Mouse (Mus musculus) embryonic facial prominence, embryonic 11.5 days (tissue): Measurements from ENCODE around the gene Cant1. TPM values are rescaled to one million over a fixed set of nuclear protein-coding genes. Genes with fewer than 3 reads are reported as not detected.
A peak's percentile ranks its signal among the peaks of the same experiment; 100 is the strongest.

ENCODE experiments used
- ATAC-seq: fragments of 200-750 bp; cut with Nextera tagmentation; replicated peaks from 2 replicates; pipeline ENCODE4 v1.8.0; 2017; ENCODE audit warnings: low read depth; ENCODE audit not compliant: insufficient number of reproducible peaks, low FRiP score, low TSS enrichment
- DNase-seq: peaks from one replicate; pipeline ENCODE4 v3.0.0-alpha.2; 2015; ENCODE audit warnings: low spot score
- H3K27ac ChIP-seq: fragments of 300-500 bp; sonication (generic); replicated peaks from 2 replicates; pipeline ENCODE4 v1.5.1; 2014; ENCODE audit warnings: mild to moderate bottlenecking, low read depth, low read length, control low read depth
- H3K27me3 ChIP-seq: fragments of 300-500 bp; sonication (generic); 2 replicates; pipeline ENCODE4 v1.6.1; 2014; ENCODE audit warnings: mild to moderate bottlenecking, low read length, moderate library complexity, mixed read lengths; ENCODE audit not compliant: control insufficient read depth, insufficient read depth
- H3K36me3 ChIP-seq: fragments of 300-500 bp; sonication (generic); replicated peaks from 2 replicates; pipeline ENCODE4 v1.6.1; 2014; ENCODE audit warnings: low read depth, mild to moderate bottlenecking, low read length, moderate library complexity, mixed read lengths; ENCODE audit not compliant: control insufficient read depth, insufficient read depth
- H3K4me1 ChIP-seq: fragments of 300-500 bp; sonication (generic); 2 replicates; pipeline ENCODE4 v1.6.1; 2014; ENCODE audit warnings: low read length, mixed read lengths; ENCODE audit not compliant: control insufficient read depth, insufficient read depth
- H3K4me2 ChIP-seq: fragments of 300-500 bp; sonication (generic); 2 replicates; pipeline ENCODE4 v1.6.1; 2014; ENCODE audit warnings: low read depth, mild to moderate bottlenecking, control low read depth, low read length, moderate library complexity
- H3K4me3 ChIP-seq: fragments of 300-500 bp; sonication (generic); 2 replicates; pipeline ENCODE4 v1.5.1; 2014; ENCODE audit warnings: low read depth, low read length, control low read depth
- H3K9ac ChIP-seq: fragments of 300-500 bp; sonication (generic); replicated peaks from 2 replicates; pipeline ENCODE4 v1.6.1; 2014; ENCODE audit warnings: mild to moderate bottlenecking, control low read depth, low read length
- H3K9me3 ChIP-seq: fragments of 300-500 bp; sonication (generic); replicated peaks from 2 replicates; pipeline ENCODE4 v1.6.1; 2016; ENCODE audit warnings: mild to moderate bottlenecking, low read length, inconsistent platforms, mixed read lengths; ENCODE audit not compliant: control insufficient read depth
- WGBS: fragments of 180-500 bp; shearing (Covaris S2); extraction: QIAGEN DNeasy Blood & Tissue Kit; methylation state at CpG from one replicate; pipeline ENCODE4 v1.1.7; 2014; 5-methylcytosine and 5-hydroxymethylcytosine counted together
- polyA plus RNA-seq: library from polyadenylated mRNA; unstranded; fragments of >200 nt; fragmentation: Nextera tagmentation; extraction: Ambion mirVana; gene quantifications from 2 replicates; pipeline ENCODE4 v1.2.1, GENCODE M21; 2014

Gene Cant1
- polyA plus RNA-seq, 1 experiment from 2014 or later = 19.5 TPM

DNA sequence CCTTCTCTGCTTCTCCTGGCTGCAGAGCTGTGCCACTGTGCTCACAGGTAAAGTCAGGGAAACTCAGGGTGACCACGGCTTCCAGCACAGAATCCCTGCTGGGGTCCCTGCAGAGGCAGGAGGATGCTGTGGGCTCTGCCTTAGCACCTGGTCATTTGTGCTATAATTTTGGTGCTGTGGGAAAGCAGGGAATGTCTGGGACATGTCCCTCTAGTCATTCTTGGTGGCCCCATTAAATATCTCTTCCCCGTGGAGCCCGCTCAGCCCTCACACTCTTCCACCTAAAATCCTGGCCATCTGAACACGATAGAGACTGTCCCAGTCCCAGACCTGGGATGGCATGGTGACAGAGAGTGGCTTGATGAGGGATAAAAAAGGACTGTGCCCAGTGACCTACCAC is 54.9 kb downstream of the Cant1 start:
- no peaks in the 10 kb centered on the region for H3K9me3 ChIP-seq
- peaks cover 24% of the 10 kb centered on the region for H3K4me1 ChIP-seq
- no peaks in the 10 kb centered on the region for H3K36me3 ChIP-seq
- WGBS = 82% methylated on average over 4 of the region's 4 CpGs
- no peak overlapping the region for H3K4me3 ChIP-seq
- H3K4me2 ChIP-seq = no peak overlapping the region
- no peak for ATAC-seq
- H3K27ac ChIP-seq = peak overlapping the region; percentile 90
- no peak overlapping the region for H3K9ac ChIP-seq
- no peak for DNase-seq
- no peaks in the 10 kb centered on the region for H3K27me3 ChIP-seq

DNA sequence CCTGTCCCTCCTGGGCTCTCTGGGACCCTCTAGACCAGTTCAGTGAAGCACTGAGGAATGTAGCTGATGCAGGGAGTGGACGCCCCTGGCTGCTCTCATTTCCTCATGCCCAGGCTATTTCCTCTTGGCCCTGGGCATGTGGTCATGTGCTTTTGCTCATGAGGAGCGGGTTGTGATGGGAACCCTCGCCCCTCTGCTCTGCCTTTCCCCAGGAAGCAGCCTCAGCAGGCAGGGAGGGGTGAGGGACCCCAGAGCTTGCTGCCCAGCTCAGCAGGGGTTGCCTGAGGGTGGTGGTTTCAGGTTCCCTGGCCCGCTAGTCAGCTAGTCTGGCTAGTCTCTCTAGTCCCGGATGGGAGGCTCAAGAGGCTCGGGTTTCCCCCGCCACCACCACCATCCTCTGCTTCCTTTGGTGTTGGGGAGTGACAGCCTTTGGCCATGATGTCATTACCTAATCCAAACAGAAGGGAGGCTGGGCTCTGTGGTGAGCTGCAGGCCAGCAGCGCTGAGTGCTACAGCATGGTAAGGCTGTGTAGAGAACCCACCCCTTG is 55.8 kb downstream of the Cant1 start:
- Histone ChIP-seq H3K4me3 (no peak overlapping the region), H3K4me1 (peaks cover 24% of the 10 kb centered on the region), H3K4me2 (peak overlapping the region; percentile 32), H3K27me3 (no peaks in the 10 kb centered on the region), H3K27ac (peak overlapping the region; percentile 90), H3K36me3 (no peaks in the 10 kb centered on the region), H3K9ac (peak overlapping the region; percentile 30; the same call in 1 of the 2 replicates), H3K9me3 (no peaks in the 10 kb centered on the region)
- peak; percentile 79 for ATAC-seq
- WGBS = 4% methylated on average over 8 of the region's 8 CpGs
- peak; percentile 90 for DNase-seq

DNA sequence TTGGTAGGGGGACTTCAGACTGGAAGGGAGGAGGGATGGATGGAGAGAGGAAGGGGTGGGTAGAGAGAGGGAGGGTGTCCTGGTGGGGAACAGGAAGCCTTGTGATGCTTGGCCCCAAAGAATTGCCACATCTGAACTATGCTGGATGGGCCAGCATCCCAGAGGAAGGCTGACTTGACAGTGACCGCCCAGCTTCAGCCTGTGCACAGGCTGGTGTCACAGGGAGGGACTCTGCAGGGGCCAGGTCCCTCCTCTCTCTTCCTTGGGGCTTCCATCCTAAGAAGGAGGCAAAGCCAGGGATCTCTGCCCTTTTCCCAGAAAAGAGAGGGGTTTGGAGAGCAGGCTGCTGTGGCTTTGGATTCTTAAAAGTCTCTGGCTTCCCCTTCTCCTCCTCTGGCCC is 56.4 kb downstream of the Cant1 start:
- Histone ChIP-seq H3K27me3 (no peaks in the 10 kb centered on the region), H3K4me1 (peaks cover 24% of the 10 kb centered on the region), H3K9me3 (no peaks in the 10 kb centered on the region), H3K36me3 (no peaks in the 10 kb centered on the region), H3K4me3 (no peak overlapping the region), H3K4me2 (peak overlapping the region; percentile 32), H3K9ac (peak overlapping the region; percentile 48; the same call in 1 of the 2 replicates), H3K27ac (peak overlapping the region; percentile 89)
- ATAC-seq = no peak
- 63% methylated on average over 1 of the region's 1 CpGs for WGBS
- DNase-seq = no peak

- no peaks in the 10 kb centered on the region for H3K27me3 ChIP-seq
- 63% methylated on average over 10 of the region's 10 CpGs for WGBS
- no peak for DNase-seq
- no peak overlapping the region for H3K4me2 ChIP-seq
- no peaks in the 10 kb centered on the region for H3K9me3 ChIP-seq
- ATAC-seq = no peak
- no peak overlapping the region for H3K27ac ChIP-seq
- H3K4me3 ChIP-seq = no peak overlapping the region
- peaks cover 21% of the 10 kb centered on the region for H3K4me1 ChIP-seq
- H3K36me3 ChIP-seq = no peaks in the 10 kb centered on the region
- no peak overlapping the region for H3K9ac ChIP-seq
Observed at GRCm38 (mm10) chr11:118360907-118361341, 58.0 kb downstream of the Cant1 start.

DNA sequence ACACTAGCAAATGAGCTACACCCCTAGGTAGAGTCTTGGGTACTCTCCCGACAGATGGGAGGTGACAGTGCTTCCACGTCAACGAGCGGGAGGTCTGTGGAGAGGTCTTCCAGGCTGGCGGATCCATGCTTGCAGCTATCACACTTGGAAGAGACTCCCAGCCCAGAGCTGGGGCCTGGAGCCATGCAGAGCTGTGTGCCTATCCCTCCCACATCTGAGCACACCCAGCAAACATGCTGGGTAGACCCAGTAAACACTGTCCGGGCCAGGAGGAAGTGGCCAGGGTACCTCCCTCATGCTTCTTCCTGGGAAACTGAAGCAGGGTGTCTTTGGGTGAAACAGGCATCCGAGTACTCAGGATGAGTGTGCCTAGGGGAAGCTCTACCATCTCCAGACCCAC is 58.4 kb downstream of the Cant1 start:
- no peak for ATAC-seq
- WGBS = 75% methylated on average over 7 of the region's 7 CpGs
- H3K9ac ChIP-seq = no peak overlapping the region
- H3K9me3 ChIP-seq = no peaks in the 10 kb centered on the region
- no peak overlapping the region for H3K27ac ChIP-seq
- H3K4me2 ChIP-seq = no peak overlapping the region
- H3K4me1 ChIP-seq = peaks cover 22% of the 10 kb centered on the region
- H3K4me3 ChIP-seq = no peak overlapping the region
- H3K36me3 ChIP-seq = no peaks in the 10 kb centered on the region
- no peaks in the 10 kb centered on the region for H3K27me3 ChIP-seq
- no peak for DNase-seq

Other genes with a start within 250 kb of the Cant1 start
- 10.3 and 11.4 TPM in 2 replicates for gene Cyth1, start 170.5 kb downstream of the Cant1 start, polyA plus RNA-seq
- 8.1 and 10.4 TPM in 2 replicates for gene Usp36, start 128.8 kb downstream of the Cant1 start, polyA plus RNA-seq
- 0.21 and 0.76 TPM in 2 replicates for gene Cep295nl, start 76.6 kb downstream of the Cant1 start, polyA plus RNA-seq
- gene Timp2, start 63.3 kb downstream of the Cant1 start, polyA plus RNA-seq = 73.2 and 75.7 TPM in 2 replicates
- gene Lgals3bp, start 17.0 kb downstream of the Cant1 start, polyA plus RNA-seq = 1.0 and 1.7 TPM in 2 replicates
- 5.0 and 5.2 TPM in 2 replicates for gene C1qtnf1, start 9.1 kb upstream of the Cant1 start, polyA plus RNA-seq
- gene Engase, start 57.7 kb upstream of the Cant1 start, polyA plus RNA-seq = 5.0 and 5.9 TPM in 2 replicates